Mouse (Mus musculus): ENCODE measurements around the gene Smco3.

DNA sequence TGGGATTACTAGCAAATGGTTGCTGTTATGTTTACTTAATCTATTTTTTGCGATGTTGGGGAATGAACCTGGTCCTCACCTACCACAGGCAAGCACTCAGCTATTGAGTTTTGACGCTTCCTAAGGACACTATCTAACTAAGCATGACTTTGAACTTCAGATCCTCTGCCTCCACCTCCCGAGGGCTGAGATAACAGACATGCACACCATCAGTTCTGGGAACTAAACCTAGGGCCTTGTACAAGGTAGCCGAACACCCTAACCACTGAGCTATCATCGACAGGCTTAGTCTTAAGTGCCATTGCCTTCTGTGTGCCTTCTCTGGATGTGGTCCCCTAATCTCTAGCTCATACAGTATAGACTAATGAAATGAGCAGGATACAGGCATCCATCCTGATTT is 30.1 kb upstream of the Smco3 start:
- TF ChIP-seq CTCF (IDR thresholded peaks at IDR 0.05; ENCODE audit: low read depth) (no peak), EP300 (IDR thresholded peaks at IDR 0.05; ENCODE audit: low read depth) (no peak)

Data from liver, postnatal 0 days (tissue).